Mouse (Mus musculus): Measurements from ENCODE around the gene Npsr1.

GRCm38 (mm10) chr9:24133142-24133541, 35.3 kb downstream of the Npsr1 start:
- TF ChIP-seq CTCF (IDR thresholded peaks at IDR 0.05; ENCODE audit: low read depth) (no peak), EP300 (IDR thresholded peaks at IDR 0.05; ENCODE audit: low read depth) (no peak)
